Mouse (Mus musculus) cerebellum, adult 2 months (tissue): Measurements from ENCODE around the gene H2-Ab1. TPM values are rescaled to one million over a fixed set of nuclear protein-coding genes. Genes with fewer than 3 reads are reported as not detected.

Experiments used
- DNase-seq, 2 experiments: peaks; one replicate each; pipeline ENCODE4 v3.0.0; 2021
- H3K27ac ChIP-seq: fragments of 200-500 bp; 2 replicates; pipeline ENCODE4 v1.5.1; 2012; ENCODE audit warnings: low read length, control low read depth, inconsistent platforms; ENCODE audit not compliant: insufficient read depth
- H3K27me3 ChIP-seq: fragments of 200-500 bp; 2 replicates; pipeline ENCODE4 v1.6.1; 2012; ENCODE audit warnings: inconsistent platforms, mild to moderate bottlenecking, low read length, moderate library complexity; ENCODE audit not compliant: control insufficient read depth, insufficient read depth
- H3K4me1 ChIP-seq: fragments of 200-500 bp; 2 replicates; pipeline ENCODE4 v1.6.1; 2011; ENCODE audit warnings: low read length; ENCODE audit not compliant: control insufficient read depth, insufficient read depth
- H3K4me3 ChIP-seq: fragments of 200-500 bp; replicated peaks from 2 replicates; pipeline ENCODE3; 2011; ENCODE audit warnings: mild to moderate bottlenecking, low read depth, low read length, control low read depth; ENCODE audit not compliant: insufficient read depth
- CTCF ChIP-seq: fragments of 200-500 bp; IDR thresholded peaks from 2 replicates; pipeline ENCODE4 v1.5.1; 2011; ENCODE audit warnings: low read depth, mild to moderate bottlenecking, control low read depth, low read length, moderate library complexity, borderline replicate concordance; ENCODE audit not compliant: insufficient read depth
- POLR2A ChIP-seq: fragments of 200-500 bp; IDR thresholded peaks from 2 replicates; pipeline ENCODE4 v1.6.1; 2011; ENCODE audit warnings: low read length, control low read depth, borderline replicate concordance; ENCODE audit not compliant: insufficient read depth
- WGBS: fragments of 180-500 bp; shearing (Covaris S2); methylation state at CpG from one replicate; pipeline ENCODE4 v1.1.7; 2018; 5-methylcytosine and 5-hydroxymethylcytosine counted together
- polyA plus RNA-seq: library from polyadenylated mRNA; depleted of rRNA; stranded (reverse); fragments of >200 nt; gene quantifications from 2 replicates; pipeline ENCODE4 v1.2.3, GENCODE M21; 2012

H2-Ab1 gene
- polyA plus RNA-seq, 1 experiment = 4.0 TPM

DNA sequence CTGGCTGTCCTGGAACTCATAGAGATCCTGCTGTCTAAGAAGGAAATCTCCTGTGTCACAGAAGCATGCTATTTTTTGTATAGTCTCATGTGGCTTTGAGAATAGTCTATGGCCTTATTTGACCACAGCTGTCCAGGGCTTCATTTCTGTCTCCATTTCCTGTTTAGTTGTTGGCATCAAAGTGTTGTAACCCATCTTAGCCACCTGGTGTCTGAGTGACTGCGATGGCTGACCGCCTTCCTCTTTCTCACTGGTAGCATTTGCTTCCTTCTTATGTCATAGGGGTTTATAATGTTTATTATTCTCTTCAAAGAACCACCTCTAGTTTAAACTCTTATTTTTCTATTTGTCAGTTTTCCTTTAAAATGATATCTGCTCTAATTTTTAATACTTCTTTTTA lies 8.7 kb upstream of the H2-Ab1 start:
- Histone ChIP-seq H3K27ac (no peak overlapping the region), H3K4me1 (no peaks in the 10 kb centered on the region), H3K27me3 (no peaks in the 10 kb centered on the region), H3K4me3 (no peak overlapping the region)
- 42% methylated on average over 2 of the region's 2 CpGs for WGBS
- no peak for DNase-seq
- TF ChIP-seq CTCF (no peak), POLR2A (no peak)

DNA sequence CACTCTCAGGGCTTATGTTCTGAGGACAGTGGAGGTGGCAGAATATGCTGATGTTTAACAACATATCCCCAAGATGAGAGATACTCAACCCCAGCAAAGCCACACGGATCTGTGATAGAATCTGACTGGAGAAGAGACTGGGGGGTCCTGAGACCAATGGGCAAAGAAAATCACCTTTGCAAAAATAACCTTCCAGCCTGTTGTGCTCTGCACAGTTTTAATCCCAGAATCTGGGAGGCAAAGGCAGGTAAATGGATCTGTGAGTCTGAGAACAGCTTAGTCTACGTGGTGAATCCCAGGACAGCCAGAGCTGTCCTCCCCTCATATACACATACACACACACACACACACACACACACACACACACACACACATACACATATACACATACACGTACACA lies 8.1 kb upstream of the H2-Ab1 start:
- no peaks in the 10 kb centered on the region for H3K27me3 ChIP-seq
- no peak overlapping the region for H3K4me3 ChIP-seq
- TF ChIP-seq POLR2A (no peak), CTCF (no peak)
- H3K4me1 ChIP-seq = no peaks in the 10 kb centered on the region
- DNase-seq = no peak
- H3K27ac ChIP-seq = no peak overlapping the region
- 51% methylated on average over 3 of the region's 3 CpGs for WGBS

GRCm38 (mm10) chr17:34249878-34250277 lies 7.6 kb upstream of the H2-Ab1 start:
- no peak overlapping the region for H3K4me3 ChIP-seq
- TF ChIP-seq POLR2A (no peak), CTCF (peak; percentile 61)
- H3K4me1 ChIP-seq = no peaks in the 10 kb centered on the region
- WGBS = 13% methylated on average over 4 of the region's 4 CpGs
- DNase-seq = peak; percentile 27 to 31
- H3K27me3 ChIP-seq = no peaks in the 10 kb centered on the region
- H3K27ac ChIP-seq = no peak overlapping the region

DNA sequence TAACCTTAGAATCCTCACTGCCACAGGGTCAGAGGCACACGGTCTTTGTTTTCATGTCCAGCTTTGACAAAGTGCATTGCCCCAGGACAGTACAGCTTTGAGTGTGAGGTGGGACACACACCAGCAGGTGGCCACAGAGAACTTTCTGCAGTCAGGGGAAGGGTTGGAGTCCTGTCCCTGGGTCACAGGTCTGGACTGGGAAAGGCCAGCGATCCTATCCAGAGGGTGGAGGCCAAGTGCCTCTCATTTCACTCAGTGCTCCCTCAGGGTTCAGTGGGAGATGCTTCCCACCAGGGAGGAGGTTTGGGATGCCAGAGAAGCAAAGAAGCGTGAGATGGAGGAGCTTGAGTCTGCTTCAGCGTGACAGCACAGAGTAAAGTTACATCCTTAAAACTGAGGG lies 5.8 kb upstream of the H2-Ab1 start:
- no peak for DNase-seq
- H3K4me3 ChIP-seq = no peak overlapping the region
- H3K4me1 ChIP-seq = no peaks in the 10 kb centered on the region
- no peak overlapping the region for H3K27ac ChIP-seq
- no peak for TF ChIP-seq CTCF
- TF ChIP-seq POLR2A = no peak
- H3K27me3 ChIP-seq = no peaks in the 10 kb centered on the region
- WGBS = 34% methylated on average over 4 of the region's 4 CpGs

- WGBS = 79% methylated on average over 5 of the region's 5 CpGs
- no peaks in the 10 kb centered on the region for H3K4me1 ChIP-seq
- H3K27me3 ChIP-seq = no peaks in the 10 kb centered on the region
- H3K27ac ChIP-seq = no peak overlapping the region
- DNase-seq = no peak
- no peak for TF ChIP-seq POLR2A
- no peak for TF ChIP-seq CTCF
- no peak overlapping the region for H3K4me3 ChIP-seq
These were observed 988 bp upstream of the H2-Ab1 start for GRCm38 (mm10) chr17:34256501-34256900.

DNA sequence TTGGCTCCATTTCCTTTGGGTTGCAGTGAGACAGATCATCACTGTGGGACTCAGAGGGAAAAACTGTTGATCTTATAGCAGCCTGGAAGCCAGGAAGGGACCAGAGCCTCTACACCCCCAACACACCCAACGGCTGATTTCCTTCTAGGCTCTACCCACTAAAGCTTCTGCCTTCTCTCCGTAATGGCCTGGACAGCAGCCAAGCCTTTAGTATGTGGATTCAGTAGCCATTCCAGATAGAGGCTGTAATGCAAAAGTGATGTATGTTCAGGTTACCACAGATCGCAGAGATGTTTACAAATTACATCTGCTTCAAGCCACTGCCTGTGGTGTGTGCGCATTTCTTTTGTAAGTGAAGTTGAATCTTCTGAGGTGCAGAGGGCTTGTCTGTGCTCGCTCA lies 3.1 kb downstream of the H2-Ab1 start:
- WGBS = 56% methylated on average over 5 of the region's 5 CpGs
- DNase-seq = no peak
- no peak overlapping the region for H3K27ac ChIP-seq
- peaks cover 4% of the 10 kb centered on the region; the same call in 1 of the 2 replicates for H3K27me3 ChIP-seq
- H3K4me1 ChIP-seq = peaks cover 4% of the 10 kb centered on the region; the same call in 1 of the 2 replicates
- no peak overlapping the region for H3K4me3 ChIP-seq
- TF ChIP-seq POLR2A (no peak), CTCF (no peak)

- WGBS = 24% methylated on average over 4 of the region's 4 CpGs
- Histone ChIP-seq H3K4me3 (no peak overlapping the region), H3K27me3 (peaks cover 4% of the 10 kb centered on the region; the same call in 1 of the 2 replicates), H3K4me1 (peaks cover 4% of the 10 kb centered on the region; the same call in 1 of the 2 replicates), H3K27ac (no peak overlapping the region)
- TF ChIP-seq CTCF (no peak), POLR2A (no peak)
- peak; percentile 15 to 22 for DNase-seq
These were observed 4.0 kb downstream of the H2-Ab1 start for GRCm38 (mm10) chr17:34261502-34261901.

DNA sequence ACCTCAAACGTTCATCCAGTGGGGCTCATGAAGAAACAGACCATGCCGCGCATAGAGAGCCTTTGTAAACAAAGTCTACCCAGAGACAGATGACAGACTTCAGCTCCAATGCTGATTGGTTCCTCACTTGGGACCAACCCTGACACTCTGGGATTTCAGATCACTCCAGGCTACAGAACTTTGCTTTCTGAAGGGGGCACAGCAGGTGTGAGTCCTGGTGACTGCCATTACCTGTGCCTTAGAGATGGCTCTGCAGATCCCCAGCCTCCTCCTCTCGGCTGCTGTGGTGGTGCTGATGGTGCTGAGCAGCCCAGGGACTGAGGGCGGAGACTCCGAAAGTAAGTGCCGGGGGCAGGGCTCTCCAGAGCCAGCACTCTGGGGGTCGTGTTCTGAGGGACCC lies 5.6 kb downstream of the H2-Ab1 start:
- Histone ChIP-seq H3K4me3 (peak overlapping the region; percentile 40), H3K27me3 (peaks cover 4% of the 10 kb centered on the region; the same call in 1 of the 2 replicates), H3K27ac (no peak overlapping the region), H3K4me1 (peaks cover 4% of the 10 kb centered on the region; the same call in 1 of the 2 replicates)
- peak; percentile 42 to 48 for DNase-seq
- WGBS = 2% methylated on average over 8 of the region's 8 CpGs
- TF ChIP-seq POLR2A (no peak), CTCF (no peak)
